Mouse (Mus musculus): ENCODE measurements around the gene Myh14.

The Myh14 gene

DNA sequence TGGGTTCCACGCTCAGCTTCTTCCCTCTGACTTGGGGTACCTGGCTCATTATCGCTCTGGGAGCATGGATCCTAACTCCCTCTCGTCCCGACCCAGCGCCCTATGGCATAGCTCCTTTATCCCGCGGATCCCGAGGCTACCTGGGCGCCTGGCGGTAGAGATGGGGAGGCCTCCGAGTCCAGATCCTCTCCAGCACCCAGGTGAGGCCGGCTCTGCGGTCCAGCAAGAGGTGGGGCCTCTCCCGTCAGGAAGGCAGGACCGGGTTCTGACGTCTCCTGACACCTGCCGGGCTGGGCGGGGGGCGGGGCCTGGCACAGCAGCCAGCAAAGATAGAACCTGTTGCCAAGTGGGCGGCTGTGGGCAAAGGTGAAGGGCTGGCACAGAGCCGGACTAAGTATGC lies 1.5 kb downstream of the Myh14 start:
- DNase-seq (ENCODE audit: low read depth, low spot score) = no peak

DNA sequence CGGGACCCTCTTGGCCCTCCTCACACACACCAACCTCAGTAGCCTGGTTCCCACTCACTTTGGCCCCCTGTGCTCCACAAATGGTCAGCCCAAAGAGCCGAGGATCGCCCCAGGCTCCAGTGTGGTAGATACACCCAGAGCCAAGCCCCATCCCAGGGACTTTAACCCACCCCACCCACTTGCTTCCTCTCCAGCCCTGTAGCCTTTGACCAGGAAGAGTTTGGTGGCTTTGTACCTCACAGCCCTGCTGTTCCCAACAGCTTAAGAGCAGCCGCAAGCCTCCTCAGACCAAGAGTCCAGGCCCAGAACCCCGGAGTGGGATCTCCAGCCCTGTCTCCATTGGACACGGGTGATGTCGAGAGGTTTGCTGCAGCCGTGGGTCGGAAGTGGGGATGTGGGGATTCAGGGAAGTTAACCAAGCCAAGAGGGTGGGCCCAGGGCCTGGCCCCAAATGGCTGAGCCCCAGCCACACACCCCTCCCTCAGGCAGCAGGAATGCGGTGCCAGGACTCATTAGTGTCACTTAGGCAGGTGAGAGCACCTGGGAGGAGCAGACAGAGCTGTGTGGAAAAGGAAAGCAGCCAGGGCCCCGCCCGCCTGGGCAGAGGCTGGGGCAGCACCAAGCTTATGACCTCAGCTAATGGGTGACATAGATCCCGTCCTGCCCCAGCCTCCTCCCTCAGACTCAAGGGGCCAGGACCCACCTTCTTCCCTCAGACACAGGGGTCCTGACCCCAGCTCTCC lies 2.5 kb downstream of the Myh14 start:
- DNase-seq (ENCODE audit: low read depth, low spot score) = no peak

DNA sequence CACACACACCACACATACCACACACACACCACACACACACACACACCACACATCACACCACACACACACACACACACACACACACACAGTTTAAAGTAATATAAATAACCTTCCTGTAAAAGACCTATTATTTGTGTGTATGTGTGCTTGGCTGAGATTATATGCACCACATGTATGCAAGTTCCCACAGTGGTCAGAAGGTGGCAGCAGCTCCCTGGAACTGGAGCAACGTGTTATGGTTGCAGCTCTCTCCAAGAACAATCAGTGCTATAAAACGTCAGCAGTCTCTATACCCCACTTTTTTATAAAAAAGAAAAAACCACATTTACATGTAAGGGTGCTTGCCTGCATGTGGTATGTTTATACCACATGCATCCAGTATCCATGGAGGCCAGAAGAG lies 4.2 kb downstream of the Myh14 start:
- no peak for DNase-seq (ENCODE audit: low read depth, low spot score)

DNA sequence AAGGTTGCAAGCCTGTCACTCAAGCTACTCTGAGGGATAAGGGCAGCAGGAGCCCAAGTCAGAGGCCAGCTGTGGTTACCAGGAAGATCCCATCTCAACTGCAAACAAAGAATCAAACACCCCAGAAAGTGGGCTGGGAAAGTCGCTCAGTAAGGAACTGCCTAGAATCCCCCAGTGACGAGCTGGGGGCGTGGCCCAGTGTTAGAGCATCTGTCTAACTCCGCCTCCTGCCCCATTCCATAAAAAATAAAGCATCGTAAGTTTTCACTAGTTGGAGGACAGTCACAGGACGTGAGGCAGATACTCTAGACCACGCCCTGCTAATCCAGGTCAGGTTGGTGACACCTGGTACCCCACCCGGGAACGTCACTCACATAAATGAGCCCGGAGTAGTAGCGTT lies 5.9 kb downstream of the Myh14 start:
- no peak for DNase-seq (ENCODE audit: low read depth, low spot score)

DNA sequence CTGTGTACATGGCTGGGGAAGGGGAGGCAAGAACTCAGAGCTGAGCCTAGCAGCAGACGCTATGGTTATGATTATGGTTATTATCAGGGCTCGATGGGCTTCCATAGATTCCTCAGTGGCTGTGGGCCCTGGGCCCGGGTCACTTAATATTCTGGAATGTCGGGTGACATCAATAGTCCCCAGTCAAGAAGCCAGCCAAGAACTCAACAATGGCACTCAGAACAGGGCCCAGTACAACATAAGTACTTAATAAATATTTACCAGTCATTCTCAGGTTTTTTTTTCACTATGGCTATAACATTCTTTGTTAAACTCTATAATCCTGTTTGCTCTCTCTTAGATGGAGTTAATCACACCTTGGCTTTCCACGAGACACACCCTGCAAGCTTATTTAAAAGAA lies 7.1 kb downstream of the Myh14 start:
- DNase-seq (ENCODE audit: low read depth, low spot score) = no peak

DNA sequence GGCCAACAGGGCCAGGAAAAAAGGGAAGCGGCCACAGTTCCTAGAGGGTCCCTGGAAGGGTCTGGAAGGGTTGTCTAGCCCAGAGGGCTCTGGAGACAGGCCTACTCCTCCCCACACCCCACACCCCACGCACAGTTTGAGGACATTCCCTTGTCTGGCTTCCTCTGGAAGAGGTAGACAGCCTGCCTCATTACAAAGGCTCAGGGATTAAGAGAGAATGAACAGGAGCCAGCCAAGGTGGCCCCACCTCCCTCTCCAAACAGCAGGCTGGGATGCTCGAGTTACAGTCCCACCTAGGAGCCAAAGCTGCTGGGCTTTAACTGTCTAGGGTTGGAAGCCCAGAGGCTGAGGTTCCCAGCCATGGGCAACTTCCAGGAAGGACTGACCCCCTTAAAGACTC lies 8.1 kb downstream of the Myh14 start:
- DNase-seq (ENCODE audit: low read depth, low spot score) = no peak

DNA sequence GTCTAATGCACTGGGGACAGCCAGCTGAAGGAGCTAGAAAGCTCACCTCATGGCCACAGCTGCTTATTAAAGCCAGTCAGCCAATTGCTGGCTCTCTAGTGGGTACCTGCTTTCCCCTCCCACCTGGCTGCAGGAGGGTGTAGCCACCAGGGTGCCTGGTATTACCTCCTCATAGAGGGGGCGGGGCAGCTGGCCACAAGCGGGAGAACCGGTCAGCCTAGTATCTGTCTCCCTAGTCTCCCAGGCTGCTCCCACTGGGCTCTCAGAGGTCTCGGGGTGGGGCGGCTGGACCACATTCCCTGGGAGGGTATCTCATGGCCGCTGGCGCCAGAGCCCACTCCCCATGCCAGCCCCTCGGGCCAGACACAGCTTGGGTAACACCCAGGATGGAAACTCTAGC lies 8.5 kb downstream of the Myh14 start:
- DNase-seq (ENCODE audit: low read depth, low spot score) = no peak

DNA sequence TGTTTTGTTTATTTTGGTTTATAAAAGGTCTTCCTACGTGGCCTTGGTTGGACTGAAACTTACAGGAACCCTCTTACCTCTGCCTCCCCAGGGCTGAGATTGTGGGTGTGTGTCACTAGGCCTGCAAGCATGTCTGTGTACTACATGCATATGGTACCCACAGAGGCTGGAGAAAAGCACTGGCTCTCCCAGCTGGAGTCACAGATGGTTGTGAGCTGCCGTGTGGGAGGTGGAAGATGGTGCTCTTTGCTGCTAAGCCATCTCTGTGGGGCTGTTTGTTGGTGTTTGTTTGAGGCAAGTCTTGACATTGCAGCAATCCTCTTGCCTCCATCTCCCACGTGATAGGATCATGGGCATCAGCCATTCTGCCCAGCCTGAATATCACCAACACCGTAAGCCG lies 9.4 kb downstream of the Myh14 start:
- no peak for DNase-seq (ENCODE audit: low read depth, low spot score)

DNA sequence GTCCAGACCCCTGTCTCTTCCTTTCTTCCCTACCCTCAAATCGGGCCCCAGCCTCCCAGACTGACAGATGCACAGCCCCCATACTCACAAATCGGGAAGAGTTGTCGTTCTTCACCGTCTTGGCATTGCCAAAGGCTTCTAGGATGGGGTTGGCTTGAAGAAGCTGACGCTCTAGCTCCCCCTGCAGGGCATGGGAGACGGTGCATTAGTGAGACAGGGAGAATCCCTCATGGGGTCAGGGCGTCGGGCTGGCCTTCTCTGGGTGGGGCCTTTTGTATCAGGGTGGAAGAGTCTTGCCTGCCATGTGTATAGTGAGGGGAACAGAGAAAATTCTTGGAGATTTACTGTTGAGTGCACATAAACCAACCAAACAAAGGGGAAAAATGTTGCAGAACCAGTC lies 15.1 kb downstream of the Myh14 start:
- DNase-seq (ENCODE audit: low read depth, low spot score) = no peak

DNA sequence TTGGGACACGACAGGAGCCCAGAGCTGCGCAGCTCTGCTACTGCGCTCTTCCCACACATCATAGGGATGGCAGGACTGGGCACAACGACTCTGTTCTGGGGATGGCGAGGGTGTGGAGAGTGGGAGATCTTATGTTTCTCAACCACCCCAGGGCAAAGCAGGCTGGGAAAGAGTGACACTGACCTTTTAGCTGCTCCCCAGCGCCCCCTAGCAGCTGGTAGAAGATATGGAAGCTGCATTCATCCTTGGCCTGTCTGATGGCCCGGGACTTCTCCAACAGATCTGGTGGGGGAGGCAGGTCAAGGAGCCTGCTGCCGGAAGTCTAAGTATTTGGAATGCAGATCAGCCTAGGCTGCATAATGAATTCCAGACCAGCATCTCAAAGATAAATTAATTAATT lies 16.9 kb downstream of the Myh14 start:
- DNase-seq (ENCODE audit: low read depth, low spot score) = no peak

DNA sequence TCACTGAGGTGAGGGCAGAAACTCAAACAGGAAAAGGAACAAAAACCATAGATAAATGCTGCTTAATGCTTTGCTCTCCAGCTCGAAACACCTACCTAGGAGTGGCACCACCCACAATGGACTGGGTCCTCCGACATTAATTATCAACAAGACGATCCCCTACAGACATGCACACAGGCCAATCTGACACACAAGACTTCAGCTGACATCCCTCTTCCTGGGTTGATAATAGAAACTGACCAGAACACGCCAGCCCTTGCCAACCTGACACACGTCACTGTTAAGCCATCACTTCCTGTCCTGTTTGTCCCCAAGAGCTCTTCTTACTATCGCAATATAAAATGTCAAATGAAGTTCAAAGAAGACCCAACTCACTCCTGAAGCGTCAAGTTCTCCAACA lies 19.2 kb downstream of the Myh14 start:
- DNase-seq (ENCODE audit: low read depth, low spot score) = no peak

DNA sequence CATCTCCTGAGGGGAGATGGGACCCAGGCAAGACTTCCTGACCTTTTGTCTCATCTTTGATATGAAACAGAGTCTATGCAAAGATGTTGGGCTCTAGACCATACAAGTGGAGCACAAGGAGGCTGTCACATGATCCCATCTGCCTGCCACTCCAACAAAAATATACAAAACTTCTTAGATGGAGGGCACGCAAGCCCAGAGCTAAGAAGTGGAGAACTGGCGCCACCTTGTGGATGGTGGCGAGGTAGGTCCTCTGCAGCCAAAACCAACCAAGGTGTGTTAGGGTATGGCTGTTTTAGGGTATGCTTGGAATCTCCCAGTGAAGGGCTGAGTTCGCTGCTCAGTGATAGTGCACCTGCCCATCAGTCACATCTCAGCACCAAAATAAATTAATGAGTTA lies 20.7 kb downstream of the Myh14 start:
- no peak for DNase-seq (ENCODE audit: low read depth, low spot score)

DNA sequence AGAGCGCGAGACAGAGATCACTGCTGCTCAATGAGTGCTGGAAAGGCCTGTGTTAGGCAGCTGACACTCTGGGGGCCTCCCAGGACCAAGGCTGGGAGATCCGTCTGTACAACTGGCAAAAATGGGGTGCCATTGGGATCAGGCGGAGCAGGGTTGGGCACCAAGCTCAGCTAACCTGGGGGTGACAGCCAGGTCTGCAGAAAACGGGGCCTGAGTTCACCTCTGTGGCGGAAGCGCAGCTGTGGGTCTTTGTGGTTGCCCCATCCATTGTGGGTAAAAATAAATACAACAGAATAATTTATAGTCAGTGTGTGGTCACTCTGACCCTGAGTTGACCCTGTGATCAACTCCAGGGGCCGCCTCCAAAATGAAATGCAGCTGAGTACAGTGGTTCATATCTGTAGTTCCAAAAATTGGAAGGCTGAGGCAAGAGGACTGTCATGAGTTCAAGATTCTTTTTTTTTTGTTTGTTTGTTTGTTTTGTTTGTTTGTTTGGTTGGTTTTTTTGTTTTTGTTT lies 21.5 kb downstream of the Myh14 start:
- DNase-seq (ENCODE audit: low read depth, low spot score) = no peak

DNA sequence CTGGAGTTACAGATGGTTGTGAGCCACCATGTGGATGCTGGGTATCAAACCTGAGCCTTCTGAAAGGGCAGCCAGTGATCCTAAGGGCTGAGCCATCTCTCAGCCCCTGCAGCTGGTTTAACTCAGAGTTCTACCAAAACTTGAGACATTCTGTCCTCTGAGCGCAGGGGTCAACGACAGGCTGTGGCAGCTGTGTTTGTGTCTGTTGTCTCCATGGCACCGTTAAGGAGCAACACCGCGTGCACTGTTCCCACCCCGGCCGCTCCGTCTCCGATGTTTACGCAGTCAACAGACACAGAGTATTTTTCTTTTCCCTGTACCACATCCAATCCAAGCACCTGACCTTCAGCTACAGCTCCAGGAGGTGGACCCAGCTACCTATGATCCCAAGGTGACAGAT lies 22.9 kb downstream of the Myh14 start:
- DNase-seq (ENCODE audit: low read depth, low spot score) = no peak

DNA sequence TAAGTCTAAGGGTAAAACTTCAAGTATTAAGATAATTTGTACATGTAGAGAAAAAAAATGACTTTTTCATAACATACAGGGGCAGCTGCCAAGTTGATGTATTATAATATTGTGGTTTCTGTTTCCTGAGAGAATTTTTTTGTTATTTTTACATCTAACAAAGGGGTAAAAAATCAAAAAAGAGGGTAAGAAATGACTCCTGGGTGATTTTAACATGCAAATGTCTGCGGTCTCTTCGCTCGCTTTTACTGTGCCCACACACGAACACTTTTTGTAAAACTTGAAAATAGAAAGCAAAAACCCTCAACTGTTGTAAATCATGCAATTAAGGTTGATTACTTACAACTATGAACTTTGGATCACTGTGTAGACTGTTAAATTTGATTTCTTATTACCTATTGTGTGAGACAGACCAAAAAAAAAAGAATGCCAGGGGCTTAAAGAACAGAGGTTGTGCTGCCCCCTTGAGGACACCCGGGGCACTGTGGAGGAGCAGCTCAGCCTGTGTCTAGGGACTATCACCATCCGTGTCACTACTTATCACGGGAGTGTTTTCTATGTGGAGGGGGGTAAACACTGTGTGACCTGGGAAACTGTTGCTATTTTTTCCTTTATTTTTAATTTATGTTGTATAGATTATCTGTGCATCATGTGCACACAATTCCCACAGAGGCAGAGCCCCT lies 23.5 kb downstream of the Myh14 start:
- no peak for DNase-seq (ENCODE audit: low read depth, low spot score)

DNA sequence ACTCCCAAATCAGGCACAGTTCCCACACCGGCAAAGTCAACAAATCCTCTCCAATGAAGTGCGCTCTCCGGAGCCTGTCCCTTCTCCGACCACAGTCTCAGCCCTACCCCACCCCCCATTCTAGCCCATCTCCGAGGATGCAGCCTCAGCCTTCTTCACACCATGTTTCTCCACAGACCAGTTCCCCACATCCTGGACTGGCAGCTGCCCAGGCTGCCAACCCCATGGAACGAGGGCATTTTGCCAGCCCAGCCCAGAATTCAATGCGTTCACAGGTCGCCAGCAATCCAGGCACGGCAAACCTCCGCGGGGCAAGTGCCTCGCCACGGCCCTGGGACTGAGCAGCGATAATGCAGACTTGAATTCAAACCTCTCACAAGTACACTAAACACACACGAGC lies 24.7 kb downstream of the Myh14 start:
- no peak for DNase-seq (ENCODE audit: low read depth, low spot score)

DNA sequence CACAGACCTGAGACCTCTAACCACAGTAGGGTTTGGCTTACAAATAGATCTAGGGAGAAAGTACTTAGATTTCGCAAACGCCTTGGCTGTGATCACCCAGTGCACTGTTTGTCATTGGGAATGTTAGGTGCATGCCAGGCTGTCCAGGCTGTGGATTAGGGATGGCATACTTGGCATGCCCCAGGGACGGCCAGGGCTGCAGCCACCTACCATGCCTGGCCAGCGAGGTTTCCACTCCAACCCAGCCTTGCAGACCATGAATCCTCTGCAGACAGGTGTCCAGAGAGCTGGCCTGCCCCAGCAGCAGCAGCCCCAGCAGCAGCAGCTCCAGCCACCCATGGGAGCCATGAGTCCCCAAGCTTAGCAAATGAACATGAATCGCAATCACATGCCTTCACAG lies 25.4 kb downstream of the Myh14 start:
- DNase-seq (ENCODE audit: low read depth, low spot score) = no peak

DNA sequence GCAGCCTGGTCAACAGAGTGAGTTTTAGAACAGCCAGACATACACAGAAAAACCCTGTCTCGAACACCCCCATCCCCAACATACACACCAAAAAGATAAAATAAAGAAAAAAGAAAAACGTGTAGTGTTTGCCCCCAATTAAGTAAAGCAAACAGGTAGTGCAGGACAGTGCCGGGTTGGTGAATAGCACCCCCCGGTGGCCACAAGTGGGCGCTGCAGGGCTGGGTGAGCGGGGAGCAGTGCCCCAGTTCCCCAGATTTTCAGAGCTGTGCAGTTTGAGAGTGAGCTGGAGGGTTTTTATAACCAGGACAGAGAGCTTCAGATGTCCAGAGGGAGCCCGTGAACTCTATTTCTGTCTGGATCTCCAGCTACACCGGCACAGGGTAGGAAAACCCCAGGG lies 28.8 kb downstream of the Myh14 start:
- no peak for DNase-seq (ENCODE audit: low read depth, low spot score)

DNA sequence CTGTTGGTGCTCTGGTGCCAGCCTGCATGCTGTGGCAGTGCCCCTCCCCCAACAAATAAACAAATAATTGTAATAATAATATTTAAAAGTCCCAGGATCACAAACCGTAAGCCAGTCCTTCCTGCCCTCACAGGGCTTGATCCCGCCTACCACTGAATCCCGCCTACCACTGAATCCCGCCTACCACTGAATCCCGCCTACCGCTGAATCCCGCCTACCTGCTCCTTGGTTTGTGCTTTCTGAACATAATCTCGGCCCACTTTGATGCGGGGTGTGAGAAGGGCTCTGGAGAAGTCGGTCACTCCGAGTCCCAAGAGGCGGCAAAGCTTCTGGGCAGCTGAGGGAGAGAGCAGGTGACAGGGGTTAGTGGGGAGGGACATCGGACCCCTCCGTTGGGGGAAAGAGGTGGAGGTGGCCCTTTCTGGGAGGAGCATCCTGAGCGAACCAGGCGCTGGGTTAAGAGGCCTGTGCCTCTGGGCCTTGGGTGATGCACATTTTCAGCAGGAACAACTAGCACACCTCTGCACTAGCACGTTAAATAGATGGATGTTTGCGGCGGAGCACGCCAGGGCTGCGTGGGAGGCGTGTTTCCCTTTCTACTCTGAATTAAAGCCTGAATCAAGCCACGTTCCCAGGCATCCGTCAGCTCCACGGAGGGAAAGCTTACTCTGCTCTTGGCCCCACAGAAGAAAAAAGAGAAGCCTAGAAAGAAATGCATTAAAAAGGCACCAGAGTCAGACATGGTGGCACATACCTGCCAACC lies 29.6 kb downstream of the Myh14 start:
- DNase-seq (ENCODE audit: low read depth, low spot score) = no peak

DNA sequence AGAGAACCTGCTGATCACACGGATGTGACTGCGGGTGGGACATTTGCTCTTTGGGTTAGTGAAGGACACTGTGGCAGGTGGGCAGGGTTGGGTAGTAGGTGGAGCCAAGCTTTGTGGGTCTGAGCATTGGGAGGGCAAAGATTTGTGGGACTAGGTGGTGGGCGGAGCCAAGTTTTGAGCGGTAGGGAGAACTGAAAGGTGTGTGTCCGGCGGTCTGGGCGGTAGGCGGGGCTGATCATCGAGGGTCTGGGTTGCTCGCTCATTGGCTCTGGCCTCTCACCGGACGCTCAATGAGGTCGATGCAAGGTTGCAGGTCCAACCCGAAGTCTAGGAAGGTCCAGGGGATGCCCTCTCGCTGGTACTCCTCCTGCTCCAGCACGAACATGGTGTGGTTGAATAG lies 32.0 kb downstream of the Myh14 start:
- DNase-seq (ENCODE audit: low read depth, low spot score) = peak; percentile 66

DNA sequence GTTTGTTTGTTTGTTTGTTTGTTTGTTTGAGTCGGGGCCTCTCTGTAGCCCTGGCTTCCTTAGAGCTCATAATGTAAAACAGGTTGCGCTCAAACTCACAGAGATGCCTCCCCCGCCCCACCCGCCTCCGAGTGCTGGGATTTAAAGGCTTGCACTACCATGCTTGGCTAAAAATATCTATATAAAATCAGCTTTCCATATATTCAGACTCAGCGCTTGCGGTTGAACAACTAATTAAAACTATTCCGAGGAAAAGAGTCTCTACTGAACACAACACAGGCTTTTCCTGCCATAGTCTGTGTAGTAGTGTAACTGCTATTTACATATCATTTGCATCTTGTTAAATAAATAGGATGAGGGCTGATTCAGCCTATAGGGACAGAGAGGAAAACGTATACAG lies 34.0 kb downstream of the Myh14 start:
- no peak for DNase-seq (ENCODE audit: low read depth, low spot score)

DNA sequence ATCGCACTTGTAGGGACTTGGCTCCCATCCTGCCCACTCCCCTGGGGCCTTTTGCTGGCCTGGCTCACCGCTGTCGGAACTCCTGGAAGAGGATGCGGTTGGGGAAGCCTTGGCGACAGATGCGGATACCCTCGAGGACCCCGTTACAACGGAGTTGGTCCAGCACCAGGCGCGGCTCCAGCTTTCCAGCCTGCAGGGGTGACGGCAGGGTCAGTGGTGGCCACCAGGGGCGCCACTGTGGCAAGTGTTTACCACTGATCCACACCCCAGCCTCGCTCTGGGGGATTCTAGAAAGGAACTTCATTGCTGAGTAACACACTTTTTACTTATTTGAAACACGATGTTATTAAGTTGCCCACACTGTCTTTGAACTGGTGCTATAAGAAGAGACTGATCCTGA lies 37.2 kb downstream of the Myh14 start:
- no peak for DNase-seq (ENCODE audit: low read depth, low spot score)

DNA sequence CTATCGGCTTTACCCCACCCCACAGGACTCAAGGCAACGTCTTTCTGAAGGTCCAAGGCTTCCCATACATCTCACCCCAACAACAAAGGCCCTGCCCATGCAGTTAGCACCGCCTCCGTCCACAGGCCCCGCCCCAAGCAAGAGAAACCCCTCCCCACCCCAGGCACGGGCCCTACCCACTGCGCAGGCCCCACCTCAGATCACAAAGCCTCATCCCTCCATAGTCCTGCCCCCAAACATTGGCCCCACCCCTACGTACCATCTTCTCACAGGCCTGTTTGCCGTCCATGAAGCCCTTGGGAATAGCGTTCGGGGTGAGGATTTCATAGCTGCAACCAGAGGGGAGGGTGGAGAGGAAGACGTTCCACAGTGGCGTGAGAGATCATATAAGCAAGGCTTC lies 38.0 kb downstream of the Myh14 start:
- DNase-seq (ENCODE audit: low read depth, low spot score) = peak; percentile 69
